In the genomic region with DNA sequence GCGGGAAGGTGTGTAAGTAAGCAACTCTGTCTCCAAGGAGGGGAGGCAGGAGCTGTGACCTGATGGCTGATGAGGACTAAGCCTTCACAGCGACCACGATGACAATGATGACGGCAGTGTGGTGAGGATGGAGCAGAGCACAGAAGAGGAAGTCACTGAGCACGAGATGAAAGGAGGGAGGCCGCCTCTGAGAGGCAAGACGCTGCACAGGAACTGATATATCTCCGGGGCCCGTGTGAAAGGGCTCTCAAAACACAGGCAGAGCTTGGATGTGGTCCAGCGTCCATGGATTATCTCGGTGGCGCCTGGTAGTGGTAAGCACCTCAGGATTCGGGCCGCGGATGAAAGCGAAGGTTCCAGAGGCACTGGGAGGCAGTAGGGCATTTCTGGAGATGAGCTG, we compare ENCODE assay signal across 12 mouse cellular contexts.
DNase-seq lines count a peak whose midpoint lies in the region; ATAC-seq lines count a peak whose summit lies in the region.
"Had no signal": no experiment of that assay in that cellular context is flagged by ENCODE, and none has a peak within 500 bp of the region (broad histone marks: within the 10 kb centered on the region; RNA-seq: fewer than 3 reads in every experiment).

No protein-coding gene starts in this region.

- H3K4me3 ChIP-seq in kidney, embryonic 16.5 days (ENCODE audit: low read length), result no peak overlapping the region
- H3K4me3 ChIP-seq: hindbrain, embryonic 15.5 days; lung, embryonic 15.5 days had no signal

- H3K4me1 ChIP-seq in kidney, embryonic 16.5 days (ENCODE audit: insufficient read depth, low read length), result peaks cover under 1% of the 10 kb centered on the region
- H3K4me1 ChIP-seq: lung, embryonic 15.5 days had no signal

- peaks cover 12% of the 10 kb centered on the region for H3K27me3 ChIP-seq in kidney, embryonic 16.5 days (ENCODE audit: insufficient read depth, low read length)

- no peak overlapping the region for H3K4me2 ChIP-seq in kidney, embryonic 16.5 days (replicated peaks; ENCODE audit: low read depth, low read length)
- H3K4me2 ChIP-seq: hindbrain, embryonic 15.5 days; lung, embryonic 15.5 days had no signal

- no peaks in the 10 kb centered on the region for H3K36me3 ChIP-seq in kidney, embryonic 16.5 days (ENCODE audit: insufficient read depth, low read length)
- H3K36me3 ChIP-seq: hindbrain, embryonic 15.5 days; lung, embryonic 15.5 days had no signal

- H3K9ac ChIP-seq in kidney, embryonic 16.5 days (replicated peaks; ENCODE audit: low read length), result no peak overlapping the region
- H3K9ac ChIP-seq: forebrain, postnatal 0 days; hindbrain, embryonic 15.5 days; lung, embryonic 15.5 days had no signal

- H3K27ac ChIP-seq in kidney, embryonic 16.5 days (ENCODE audit: low read length), result no peak overlapping the region
- H3K27ac ChIP-seq: hindbrain, embryonic 15.5 days; lung, embryonic 15.5 days; stomach, postnatal 0 days had no signal

- no peak for ATAC-seq in kidney, embryonic 16.5 days (ENCODE audit: low FRiP score, low TSS enrichment)
- ATAC-seq in common myeloid progenitor, adult 5-6 weeks (replicated peaks; ENCODE audit: low read depth, poor library complexity, severe bottlenecking), result peak; percentile 98
- peak; percentile 95 for ATAC-seq in megakaryocyte progenitor cell, adult 5-6 weeks (replicated peaks; ENCODE audit: poor library complexity)
- ATAC-seq: forebrain, postnatal 0 days had no signal

- peak; percentile 17 for DNase-seq in kidney, postnatal 14 days
- peak; percentile 87 for DNase-seq in thymus, postnatal 14 days
- DNase-seq in adrenal gland, postnatal 25 days, result no peak
- DNase-seq in c-Kit-positive CD71-positive TER-119-positive erythroid progenitor cells, embryonic 14.5 days (ENCODE audit: low spot score), result no peak
- no peak for DNase-seq in embryo, embryonic 11 days
- DNase-seq: forebrain, postnatal 0 days had no signal

- WGBS in kidney, embryonic 16.5 days, result 58% methylated on average over 16 of the region's 16 CpGs

- H3K9me3 ChIP-seq in kidney, embryonic 16.5 days (ENCODE audit: low read length), result no peaks in the 10 kb centered on the region
- H3K9me3 ChIP-seq: hindbrain, embryonic 15.5 days; lung, embryonic 15.5 days had no signal

Comparison
In these comparisons a context has a peak if more than half of its experiments do, and no peak if none do; other contexts are left out.
1. DNase-seq: peak in kidney, postnatal 14 days (single experiment) and thymus, postnatal 14 days (single experiment); none in adrenal gland, postnatal 25 days (single experiment), c-Kit-positive CD71-positive TER-119-positive erythroid progenitor cells, embryonic 14.5 days (single experiment) and embryo, embryonic 11 days (single experiment).